8 mouse cellular contexts compared by ENCODE assay signal in genomic region chr6:34511410-34511809, GRCm38 (mm10). TPM values are rescaled to one million over a fixed set of nuclear protein-coding genes. Genes with fewer than 3 reads are reported as not detected.
DNase-seq lines count a peak whose midpoint lies in the region; ATAC-seq lines count a peak whose summit lies in the region.

No protein-coding gene starts in this region.

- 74% methylated on average over 2 of the region's 2 CpGs for WGBS in hindbrain, embryonic 11.5 days
- WGBS in hindbrain, embryonic 10.5 days: 66% methylated on average over 2 of the region's 2 CpGs
- 44% methylated on average over 2 of the region's 2 CpGs for WGBS in limb, embryonic 13.5 days

- no peak overlapping the region for H3K4me2 ChIP-seq in hindbrain, embryonic 11.5 days (replicated peaks; ENCODE audit: low read depth, low read length)
- no peak overlapping the region for H3K4me2 ChIP-seq in limb, embryonic 13.5 days (replicated peaks)

- no peaks in the 10 kb centered on the region for H3K36me3 ChIP-seq in hindbrain, embryonic 11.5 days (ENCODE audit: control insufficient read depth, insufficient read depth, low read length)
- H3K36me3 ChIP-seq in hindbrain, embryonic 10.5 days: peaks cover 7% of the 10 kb centered on the region; the same call in 1 of the 2 replicates
- H3K36me3 ChIP-seq in limb, embryonic 13.5 days: no peaks in the 10 kb centered on the region

- no peaks in the 10 kb centered on the region for H3K4me1 ChIP-seq in hindbrain, embryonic 11.5 days (replicated peaks; ENCODE audit: control insufficient read depth, insufficient read depth, low read length)
- peaks cover 3% of the 10 kb centered on the region for H3K4me1 ChIP-seq in hindbrain, embryonic 10.5 days (replicated peaks)
- H3K4me1 ChIP-seq in limb, embryonic 13.5 days: peaks cover 20% of the 10 kb centered on the region

- no peak overlapping the region for H3K27ac ChIP-seq in hindbrain, embryonic 11.5 days (ENCODE audit: low read depth, low read length)
- H3K27ac ChIP-seq in hindbrain, embryonic 10.5 days: no peak overlapping the region
- H3K27ac ChIP-seq in limb, embryonic 13.5 days: no peak overlapping the region

- H3K9ac ChIP-seq in hindbrain, embryonic 11.5 days (ENCODE audit: low read depth, low read length): no peak overlapping the region
- no peak overlapping the region for H3K9ac ChIP-seq in limb, embryonic 13.5 days

- ATAC-seq in hindbrain, embryonic 11.5 days (ENCODE audit: low FRiP score): no peak; the same call in 1 of the 2 replicates
- peak; percentile 36 for ATAC-seq in erythroblast, adult 5-6 weeks (replicated peaks; ENCODE audit: low FRiP score, poor library complexity, severe bottlenecking)
- ATAC-seq in limb, embryonic 13.5 days (ENCODE audit: low FRiP score, low read depth): peak; percentile 79

- H3K9me3 ChIP-seq in hindbrain, embryonic 11.5 days (ENCODE audit: control insufficient read depth, low read length): no peaks in the 10 kb centered on the region
- no peaks in the 10 kb centered on the region for H3K9me3 ChIP-seq in hindbrain, embryonic 10.5 days
- H3K9me3 ChIP-seq in limb, embryonic 13.5 days: no peaks in the 10 kb centered on the region

- peak; percentile 47 for DNase-seq in hindbrain, embryonic 11.5 days (ENCODE audit: low spot score)
- no peak for DNase-seq in hindbrain, embryonic 10.5 days (ENCODE audit: low spot score)
- DNase-seq in Muller cell, postnatal 12 days (ENCODE audit: inconsistent ontology term): peak; percentile 79
- peak; percentile 78 for DNase-seq in retina, embryonic 14.5 days (ENCODE audit: low spot score)
- DNase-seq in thymus, postnatal 0 days (ENCODE audit: low spot score): no peak
- no peak for DNase-seq in frontal cortex, postnatal 10 days (ENCODE audit: low spot score in 2 of 2)

- H3K27me3 ChIP-seq in hindbrain, embryonic 11.5 days (ENCODE audit: control insufficient read depth, insufficient read depth, low read length): no peaks in the 10 kb centered on the region
- H3K27me3 ChIP-seq in hindbrain, embryonic 10.5 days (ENCODE audit: insufficient read depth, poor library complexity, severe bottlenecking): no peaks in the 10 kb centered on the region
- no peaks in the 10 kb centered on the region for H3K27me3 ChIP-seq in limb, embryonic 13.5 days

- H3K4me3 ChIP-seq in hindbrain, embryonic 11.5 days (ENCODE audit: low read depth, low read length): no peak overlapping the region
- no peak overlapping the region for H3K4me3 ChIP-seq in hindbrain, embryonic 10.5 days
- no peak overlapping the region for H3K4me3 ChIP-seq in limb, embryonic 13.5 days

RNA-seq across cellular contexts. Expression of gene Bpgm, which starts 35.4 kb away (rescaled TPM):
- 60.6 and 70.0 TPM in 2 replicates for polyA plus RNA-seq in hindbrain, embryonic 11.5 days (2014; fragmentation: Nextera tagmentation; extraction: Ambion mirVana)
- 64.5 and 72.7 TPM in 2 replicates for polyA plus RNA-seq in hindbrain, embryonic 10.5 days (2016; fragmentation: Nextera tagmentation; extraction: Ambion mirVana)
- 601 and 720 TPM in 2 replicates for total RNA-seq in erythroblast, adult 5-6 weeks (2015; ENCODE audit: low replicate concordance)
- 1,621 and 2,086 TPM in 2 replicates for total RNA-seq in erythroblast, adult 5-6 weeks (2017; ENCODE audit: low replicate concordance)
- 41.4 and 47.8 TPM in 2 replicates for polyA plus RNA-seq in limb, embryonic 13.5 days (2015; fragmentation: Nextera tagmentation; extraction: Ambion mirVana)
- polyA plus RNA-seq in thymus, postnatal 0 days (2015; fragmentation: Nextera tagmentation; extraction: Ambion mirVana): 38.0 and 39.0 TPM in 2 replicates

Comparison
In these comparisons a context has a peak if more than half of its experiments do, and no peak if none do; other contexts are left out.
1. DNase-seq: peak in hindbrain, embryonic 11.5 days (single experiment), Muller cell, postnatal 12 days (single experiment) and retina, embryonic 14.5 days (single experiment); none in hindbrain, embryonic 10.5 days (single experiment), thymus, postnatal 0 days (single experiment) and frontal cortex, postnatal 10 days (0 of 2).